Comparison of ENCODE assay signal across 8 mouse cellular contexts in genomic region chr11:24370198-24370860, GRCm38 (mm10).
A peak's percentile ranks its signal among the peaks of the same experiment; 100 is the strongest.
DNase-seq lines count a peak whose midpoint lies in the region; ATAC-seq lines count a peak whose summit lies in the region.

No protein-coding gene starts in this region.

- H3K9ac ChIP-seq in lung, embryonic 16.5 days (ENCODE audit: low read length): no peak overlapping the region
- H3K9ac ChIP-seq in forebrain, embryonic 12.5 days: no peak overlapping the region
- H3K9ac ChIP-seq in neural tube, embryonic 15.5 days (replicated peaks): 0 out of 2 replicates have a peak overlapping the region, but pooled peaks have one; percentile 21

- H3K36me3 ChIP-seq in lung, embryonic 16.5 days (ENCODE audit: control insufficient read depth, insufficient read depth, low read length): no peaks in the 10 kb centered on the region
- H3K36me3 ChIP-seq in forebrain, embryonic 12.5 days (replicated peaks): no peaks in the 10 kb centered on the region
- H3K36me3 ChIP-seq in neural tube, embryonic 15.5 days: no peaks in the 10 kb centered on the region

- no peaks in the 10 kb centered on the region for H3K9me3 ChIP-seq in lung, embryonic 16.5 days (ENCODE audit: control insufficient read depth, low read length)
- no peaks in the 10 kb centered on the region for H3K9me3 ChIP-seq in forebrain, embryonic 12.5 days
- H3K9me3 ChIP-seq in neural tube, embryonic 15.5 days (replicated peaks): no peaks in the 10 kb centered on the region

- no peak overlapping the region for H3K4me3 ChIP-seq in lung, embryonic 16.5 days (ENCODE audit: low read length)
- H3K4me3 ChIP-seq in forebrain, embryonic 12.5 days (replicated peaks): no peak overlapping the region
- no peak overlapping the region for H3K4me3 ChIP-seq in neural tube, embryonic 15.5 days (replicated peaks)

- H3K27ac ChIP-seq in lung, embryonic 16.5 days (ENCODE audit: low read length): no peak overlapping the region
- peak overlapping the region; percentile 89 for H3K27ac ChIP-seq in forebrain, embryonic 12.5 days
- H3K27ac ChIP-seq in neural tube, embryonic 15.5 days (replicated peaks): peak overlapping the region; percentile 69

- H3K4me1 ChIP-seq in lung, embryonic 16.5 days (replicated peaks; ENCODE audit: control insufficient read depth, insufficient read depth, low read length): peaks cover 11% of the 10 kb centered on the region
- peaks cover 46% of the 10 kb centered on the region for H3K4me1 ChIP-seq in forebrain, embryonic 12.5 days
- peaks cover 31% of the 10 kb centered on the region for H3K4me1 ChIP-seq in neural tube, embryonic 15.5 days

- peak; percentile 31; the same call in 1 of the 2 replicates for ATAC-seq in lung, embryonic 16.5 days (ENCODE audit: low read depth)
- peak; percentile 92 for ATAC-seq in forebrain, embryonic 12.5 days (ENCODE audit: low FRiP score)
- ATAC-seq in neural tube, embryonic 15.5 days (ENCODE audit: low FRiP score): peak; percentile 75

- no peaks in the 10 kb centered on the region for H3K27me3 ChIP-seq in lung, embryonic 16.5 days (ENCODE audit: control insufficient read depth, insufficient read depth, low read depth, low read length)
- H3K27me3 ChIP-seq in forebrain, embryonic 12.5 days: peaks cover 27% of the 10 kb centered on the region; the same call in 1 of the 2 replicates
- H3K27me3 ChIP-seq in neural tube, embryonic 15.5 days (replicated peaks): no peaks in the 10 kb centered on the region

- DNase-seq in lung, adult 18-20 months: no peak
- peak; percentile 11 to 12 for DNase-seq in layer of hippocampus, postnatal 25 days (ENCODE audit: extremely low spot score in 1 of 2, low spot score in 1 of 2)
- DNase-seq in urinary bladder, postnatal 10 days (ENCODE audit: low spot score): no peak
- no peak for DNase-seq in testis, postnatal 14 days (ENCODE audit: low spot score)
- DNase-seq in testis, postnatal 10 days (ENCODE audit: low spot score): no peak

- 25% methylated on average over 15 of the region's 15 CpGs for WGBS in lung, embryonic 16.5 days
- WGBS in forebrain, embryonic 12.5 days: 3% methylated on average over 15 of the region's 15 CpGs
- 11% methylated on average over 15 of the region's 15 CpGs for WGBS in neural tube, embryonic 15.5 days

- H3K4me2 ChIP-seq in lung, embryonic 16.5 days (ENCODE audit: low read depth, low read length): no peak overlapping the region
- H3K4me2 ChIP-seq in forebrain, embryonic 12.5 days: peak overlapping the region; percentile 41
- peak overlapping the region; percentile 42 for H3K4me2 ChIP-seq in neural tube, embryonic 15.5 days

Comparison
In these comparisons a context has a peak if more than half of its experiments do, and no peak if none do; other contexts are left out.
1. ATAC-seq: peak in every context shown above with its lines; median percentile 92 in forebrain, embryonic 12.5 days; 75 in neural tube, embryonic 15.5 days; 31 in lung, embryonic 16.5 days.
2. DNase-seq: peak in layer of hippocampus, postnatal 25 days (2 of 2); none in lung, adult 18-20 months (0 of 2), urinary bladder, postnatal 10 days (single experiment), testis, postnatal 14 days (single experiment) and testis, postnatal 10 days (single experiment).